Mouse (Mus musculus) neural tube, embryonic 15.5 days (tissue): ENCODE measurements around the gene Chd2. TPM values are rescaled to one million over a fixed set of nuclear protein-coding genes. Genes with fewer than 3 reads are reported as not detected.
"Not testable (repeated sequence)": the region's sequence is repeated elsewhere in the genome, so short reads cannot be mapped to it uniquely, and the experiment has no call there.

Source experiments
- ATAC-seq: fragments of 200-750 bp; cut with Nextera tagmentation; 2 replicates; pipeline ENCODE4 v1.8.0; 2017; ENCODE audit warnings: mild to moderate bottlenecking, moderate TSS enrichment, moderate library complexity; ENCODE audit not compliant: low FRiP score
- H3K27ac ChIP-seq: fragments of 300-500 bp; sonication (generic); replicated peaks from 2 replicates; pipeline ENCODE4 v1.5.1; 2015; ENCODE audit warnings: mild to moderate bottlenecking, inconsistent platforms
- H3K27me3 ChIP-seq: fragments of 300-500 bp; sonication (generic); replicated peaks from 2 replicates; pipeline ENCODE4 v1.6.1; 2015; ENCODE audit warnings: inconsistent platforms
- H3K36me3 ChIP-seq: fragments of 300-500 bp; sonication (generic); 2 replicates; pipeline ENCODE4 v1.6.1; 2015; ENCODE audit warnings: inconsistent platforms
- H3K4me1 ChIP-seq: fragments of 300-500 bp; sonication (generic); 2 replicates; pipeline ENCODE4 v1.6.1; 2015; ENCODE audit warnings: inconsistent platforms
- H3K4me2 ChIP-seq: fragments of 300-500 bp; sonication (generic); 2 replicates; pipeline ENCODE4 v1.6.1; 2015; ENCODE audit warnings: inconsistent platforms, mild to moderate bottlenecking, moderate library complexity
- H3K4me3 ChIP-seq: fragments of 300-500 bp; sonication (generic); replicated peaks from 2 replicates; pipeline ENCODE4 v1.5.1; 2015; ENCODE audit warnings: mild to moderate bottlenecking, inconsistent platforms
- H3K9ac ChIP-seq: fragments of 300-500 bp; sonication (generic); replicated peaks from 2 replicates; pipeline ENCODE4 v1.6.1; 2015; ENCODE audit warnings: mild to moderate bottlenecking, inconsistent platforms
- H3K9me3 ChIP-seq: fragments of 300-500 bp; sonication (generic); replicated peaks from 2 replicates; pipeline ENCODE4 v1.6.1; 2016; ENCODE audit warnings: inconsistent platforms
- WGBS: fragments of 180-500 bp; shearing (Covaris S2); methylation state at CpG from one replicate; pipeline ENCODE4 v1.1.7; 2015; ENCODE audit warnings: mixed read lengths; 5-methylcytosine and 5-hydroxymethylcytosine counted together
- polyA plus RNA-seq: library from polyadenylated mRNA; unstranded; fragments of >200 nt; fragmentation: Nextera tagmentation; extraction: Ambion mirVana; gene quantifications from 2 replicates; pipeline ENCODE4 v1.2.1, GENCODE M21; 2015

The Chd2 gene
- polyA plus RNA-seq, 1 experiment from 2014 or later: 31.2 TPM

- peaks cover 46% of the 10 kb centered on the region for H3K4me1 ChIP-seq
- peak overlapping the region; percentile 65 for H3K4me2 ChIP-seq
- 72% methylated on average over 2 of the region's 2 CpGs for WGBS
- peak overlapping the region; percentile 45; the same call in 1 of the 2 replicates for H3K9ac ChIP-seq
- no peak overlapping the region for H3K4me3 ChIP-seq
- no peaks in the 10 kb centered on the region for H3K9me3 ChIP-seq
- peak overlapping the region; percentile 91 for H3K27ac ChIP-seq
- H3K36me3 ChIP-seq: 0 out of 2 replicates have a peak, but pooled peaks cover 2% of the 10 kb centered on the region
- no peaks in the 10 kb centered on the region for H3K27me3 ChIP-seq
- ATAC-seq: no peak
These were observed 5.1 kb downstream of the Chd2 start for GRCm38 (mm10) chr7:73536579-73536978.

GRCm38 (mm10) chr7:73535861-73536200 is 5.8 kb downstream of the Chd2 start:
- 0 out of 2 replicates have a peak, but pooled peaks cover 3% of the 10 kb centered on the region for H3K36me3 ChIP-seq
- no peak overlapping the region for H3K9ac ChIP-seq
- H3K9me3 ChIP-seq: no peaks in the 10 kb centered on the region
- 0 out of 2 replicates have a peak overlapping the region, but pooled peaks have one; percentile 5 for H3K4me2 ChIP-seq
- H3K27ac ChIP-seq: peak overlapping the region; percentile 33; the same call in 1 of the 2 replicates
- ATAC-seq: no peak
- no peak overlapping the region for H3K4me3 ChIP-seq
- peaks cover 52% of the 10 kb centered on the region for H3K4me1 ChIP-seq
- WGBS: 82% methylated on average over 4 of the region's 4 CpGs
- H3K27me3 ChIP-seq: no peaks in the 10 kb centered on the region

- Histone ChIP-seq H3K9me3 (no peaks in the 10 kb centered on the region), H3K27me3 (no peaks in the 10 kb centered on the region), H3K4me3 (no peak overlapping the region), H3K27ac (peak overlapping the region; percentile 33; the same call in 1 of the 2 replicates), H3K4me1 (peaks cover 55% of the 10 kb centered on the region), H3K9ac (no peak overlapping the region), H3K36me3 (0 out of 2 replicates have a peak, but pooled peaks cover 3% of the 10 kb centered on the region), H3K4me2 (0 out of 2 replicates have a peak overlapping the region, but pooled peaks have one; percentile 5)
- 69% methylated on average over 2 of the region's 2 CpGs for WGBS
- ATAC-seq: no peak
These were observed 6.4 kb downstream of the Chd2 start for GRCm38 (mm10) chr7:73534937-73535860.

GRCm38 (mm10) chr7:73533457-73533856 is 8.2 kb downstream of the Chd2 start:
- Histone ChIP-seq H3K9me3 (no peaks in the 10 kb centered on the region), H3K36me3 (0 out of 2 replicates have a peak, but pooled peaks cover 3% of the 10 kb centered on the region), H3K4me2 (no peak overlapping the region), H3K9ac (no peak overlapping the region), H3K4me3 (no peak overlapping the region), H3K4me1 (peaks cover 55% of the 10 kb centered on the region), H3K27me3 (no peaks in the 10 kb centered on the region), H3K27ac (peak overlapping the region; percentile 42)
- ATAC-seq: no peak
- 67% methylated on average over 2 of the region's 2 CpGs for WGBS

GRCm38 (mm10) chr7:73532916-73533315 is 8.7 kb downstream of the Chd2 start:
- Histone ChIP-seq H3K27ac (peak overlapping the region; percentile 42), H3K4me1 (peaks cover 55% of the 10 kb centered on the region), H3K4me2 (no peak overlapping the region), H3K9ac (no peak overlapping the region), H3K4me3 (no peak overlapping the region), H3K36me3 (0 out of 2 replicates have a peak, but pooled peaks cover 3% of the 10 kb centered on the region), H3K9me3 (no peaks in the 10 kb centered on the region), H3K27me3 (no peaks in the 10 kb centered on the region)
- ATAC-seq: no peak
- WGBS: 74% methylated on average over 3 of the region's 3 CpGs

GRCm38 (mm10) chr7:73532139-73532538 is 9.5 kb downstream of the Chd2 start:
- no peak for ATAC-seq
- H3K36me3 ChIP-seq: 0 out of 2 replicates have a peak, but pooled peaks cover 3% of the 10 kb centered on the region
- no peak overlapping the region for H3K4me2 ChIP-seq
- no peak overlapping the region for H3K9ac ChIP-seq
- H3K9me3 ChIP-seq: no peaks in the 10 kb centered on the region
- no peak overlapping the region for H3K4me3 ChIP-seq
- H3K27ac ChIP-seq: peak overlapping the region; percentile 46
- H3K4me1 ChIP-seq: peaks cover 53% of the 10 kb centered on the region
- 70% methylated on average over 3 of the region's 3 CpGs for WGBS
- H3K27me3 ChIP-seq: no peaks in the 10 kb centered on the region

- no peak overlapping the region for H3K4me3 ChIP-seq
- H3K27ac ChIP-seq: peak overlapping the region; percentile 46
- H3K9ac ChIP-seq: no peak overlapping the region
- no peaks in the 10 kb centered on the region for H3K9me3 ChIP-seq
- H3K36me3 ChIP-seq: 0 out of 2 replicates have a peak, but pooled peaks cover 3% of the 10 kb centered on the region
- H3K27me3 ChIP-seq: no peaks in the 10 kb centered on the region
- 79% methylated on average over 7 of the region's 7 CpGs for WGBS
- H3K4me1 ChIP-seq: peaks cover 48% of the 10 kb centered on the region
- no peak overlapping the region for H3K4me2 ChIP-seq
- ATAC-seq: no peak
These were observed 10.0 kb downstream of the Chd2 start for GRCm38 (mm10) chr7:73531506-73532093.

GRCm38 (mm10) chr7:73530846-73531245 is 10.8 kb downstream of the Chd2 start:
- no peaks in the 10 kb centered on the region for H3K9me3 ChIP-seq
- no peaks in the 10 kb centered on the region for H3K27me3 ChIP-seq
- H3K9ac ChIP-seq: no peak overlapping the region
- H3K36me3 ChIP-seq: 0 out of 2 replicates have a peak, but pooled peaks cover 3% of the 10 kb centered on the region
- 85% methylated on average over 5 of the region's 5 CpGs for WGBS
- peak overlapping the region; percentile 46; the same call in 1 of the 2 replicates for H3K27ac ChIP-seq
- H3K4me3 ChIP-seq: no peak overlapping the region
- H3K4me1 ChIP-seq: peaks cover 43% of the 10 kb centered on the region
- no peak for ATAC-seq
- H3K4me2 ChIP-seq: no peak overlapping the region

GRCm38 (mm10) chr7:73530164-73530563 is 11.5 kb downstream of the Chd2 start:
- no peaks in the 10 kb centered on the region for H3K27me3 ChIP-seq
- H3K9me3 ChIP-seq: no peaks in the 10 kb centered on the region
- no peak overlapping the region for H3K4me2 ChIP-seq
- H3K4me1 ChIP-seq: peaks cover 37% of the 10 kb centered on the region
- H3K4me3 ChIP-seq: no peak overlapping the region
- 91% methylated on average over 5 of the region's 5 CpGs for WGBS
- no peak for ATAC-seq
- no peak overlapping the region for H3K9ac ChIP-seq
- H3K36me3 ChIP-seq: 0 out of 2 replicates have a peak, but pooled peaks cover 3% of the 10 kb centered on the region
- H3K27ac ChIP-seq: no peak overlapping the region

GRCm38 (mm10) chr7:73529261-73529660 is 12.4 kb downstream of the Chd2 start:
- no peak for ATAC-seq
- 0 out of 2 replicates have a peak, but pooled peaks cover 3% of the 10 kb centered on the region for H3K36me3 ChIP-seq
- no peak overlapping the region for H3K4me2 ChIP-seq
- peak overlapping the region; percentile 23; the same call in 1 of the 2 replicates for H3K27ac ChIP-seq
- no peak overlapping the region for H3K9ac ChIP-seq
- 92% methylated on average over 6 of the region's 6 CpGs for WGBS
- H3K27me3 ChIP-seq: no peaks in the 10 kb centered on the region
- no peaks in the 10 kb centered on the region for H3K9me3 ChIP-seq
- peaks cover 39% of the 10 kb centered on the region for H3K4me1 ChIP-seq
- no peak overlapping the region for H3K4me3 ChIP-seq

- not testable (repeated sequence) for H3K4me3 ChIP-seq, H3K27me3 ChIP-seq, H3K27ac ChIP-seq, H3K4me2 ChIP-seq, ATAC-seq, H3K9ac ChIP-seq, H3K36me3 ChIP-seq, H3K9me3 ChIP-seq
- WGBS: 92% methylated on average over 7 of the region's 7 CpGs
- H3K4me1 ChIP-seq: peaks cover 34% of the 10 kb centered on the region
These were observed 13.2 kb downstream of the Chd2 start for GRCm38 (mm10) chr7:73528377-73528894.
